Mouse (Mus musculus) activated CD4-positive, CD25-positive, alpha-beta regulatory T cell (primary cell): ENCODE data around the gene Rpp14. TPM values are rescaled to one million over a fixed set of nuclear protein-coding genes. Genes with fewer than 3 reads are reported as not detected.

Source experiments
- polyA plus RNA-seq, 2 experiments: library from polyadenylated mRNA; unstranded; fragments of 100-300 nt; shearing (Covaris generic); gene quantifications; one replicate each; pipeline ENCODE4 v1.2.1; 2017

The Rpp14 gene
- polyA plus RNA-seq = 10 to 100 TPM; 30.3 to 47.2 TPM

DNA sequence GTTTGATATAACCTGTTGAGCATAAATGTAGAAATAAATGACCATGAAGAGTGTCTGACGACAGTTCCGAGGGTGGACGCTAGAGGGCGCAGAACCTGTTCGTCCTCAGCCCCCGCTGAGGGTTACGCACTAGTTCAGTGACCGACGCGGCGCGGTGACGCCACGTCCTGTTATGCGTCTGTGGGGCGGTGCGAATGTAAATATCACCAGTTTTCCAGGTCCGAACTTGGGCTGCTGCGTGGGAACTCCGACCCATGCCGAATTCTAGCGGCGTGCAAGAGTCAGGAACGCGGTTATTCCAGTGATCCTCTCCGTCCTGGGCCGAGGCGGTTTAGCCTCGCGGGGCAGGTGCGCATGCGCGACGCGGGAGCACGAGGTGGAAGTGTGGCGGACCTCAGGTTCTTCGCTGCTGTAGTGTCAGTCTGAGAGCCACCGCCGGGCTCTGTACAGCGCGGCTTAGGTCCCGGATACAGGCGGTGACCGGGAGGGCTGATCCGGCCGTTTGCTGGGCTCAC lies at the start of gene Rpp14:
TSS of gene Rpp14 (plus strand) at position 203 of the 515 bp plus-strand sequence.

DNA sequence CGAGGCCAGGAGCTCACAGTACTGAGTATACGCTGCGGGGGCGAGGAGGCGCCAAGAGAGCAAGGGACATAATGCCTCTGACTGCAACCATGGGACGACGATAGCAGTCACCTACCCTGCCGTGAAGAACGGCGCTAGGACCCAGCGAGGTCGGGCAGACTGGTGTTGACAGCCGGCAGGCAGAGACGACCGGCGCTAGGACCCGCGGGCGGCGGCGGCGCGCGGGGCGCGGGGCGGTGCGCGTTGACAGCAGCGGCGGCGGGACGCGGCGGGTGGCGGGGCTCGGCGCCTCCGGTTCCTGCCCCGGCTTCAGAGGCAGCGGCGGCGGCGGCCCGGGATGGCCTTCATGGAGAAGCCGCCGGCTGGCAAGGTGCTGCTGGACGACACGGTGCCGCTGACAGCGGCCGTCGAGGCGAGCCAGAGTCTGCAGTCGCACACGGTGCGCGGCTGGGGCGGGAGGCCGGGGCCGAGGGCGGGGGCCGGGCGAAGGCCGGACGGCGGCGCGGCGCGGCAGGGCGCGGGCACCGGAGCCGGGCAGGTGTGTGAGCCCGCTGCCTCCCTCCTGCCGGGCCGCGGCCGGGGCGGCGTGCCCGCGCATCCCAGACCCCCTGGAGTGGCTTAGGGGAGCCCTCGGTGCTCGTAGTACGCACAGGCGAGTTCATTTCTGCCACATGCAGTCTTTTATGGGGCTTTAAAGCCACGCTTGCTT lies 18.0 kb downstream of the Rpp14 start, which contains the start of gene Pxk:
TSS of gene Pxk (plus strand) at position 234 of the 709 bp plus-strand sequence.

Other genes starting within 250 kb of the Rpp14 start
- gene Gm45521, start 123.1 kb upstream of the Rpp14 start, polyA plus RNA-seq = under 1 TPM in 1 of 2 experiments, not detected in 1; 0.36 TPM
- gene Dnase1l3, start 85.8 kb upstream of the Rpp14 start, polyA plus RNA-seq = 1 to 10 TPM in 1 of 2 experiments, under 1 TPM in 1; 0.56 to 1.7 TPM
- gene Abhd6, start 77.5 kb upstream of the Rpp14 start, polyA plus RNA-seq = 10 to 100 TPM; 17.8 to 19.3 TPM
- gene Pxk, start 17.8 kb downstream of the Rpp14 start, polyA plus RNA-seq = 10 to 100 TPM; 62.1 to 66.7 TPM
- gene Pdhb, start 92.7 kb downstream of the Rpp14 start, polyA plus RNA-seq = 100 to 1,000 TPM; 141 to 195 TPM
- gene Kctd6, start 133.8 kb downstream of the Rpp14 start, polyA plus RNA-seq = 10 to 100 TPM; 10.7 to 19.0 TPM
- under 1 TPM in 1 of 2 experiments, not detected in 1; 0.12 TPM for gene Acox2, start 179.0 kb downstream of the Rpp14 start, polyA plus RNA-seq
- gene Fam107a, start 237.7 kb downstream of the Rpp14 start, polyA plus RNA-seq = not detected